Mouse (Mus musculus) forebrain, embryonic 11.5 days (tissue): ENCODE data around the gene Frmd4a. TPM values are rescaled to one million over a fixed set of nuclear protein-coding genes. Genes with fewer than 3 reads are reported as not detected.

Source experiments
- ATAC-seq: fragments of 200-750 bp; cut with Nextera tagmentation; replicated peaks from 2 replicates; pipeline ENCODE4 v1.8.0; 2017; ENCODE audit warnings: moderate TSS enrichment; ENCODE audit not compliant: low FRiP score
- DNase-seq: peaks from one replicate; pipeline ENCODE4 v3.0.0-alpha.2; 2017; ENCODE audit warnings: low spot score
- H3K27ac ChIP-seq: fragments of 300-500 bp; sonication (generic); 2 replicates; pipeline ENCODE4 v1.5.1; 2014; ENCODE audit warnings: low read depth, low read length
- H3K27me3 ChIP-seq: fragments of 300-500 bp; sonication (generic); 2 replicates; pipeline ENCODE4 v1.6.1; 2014; ENCODE audit warnings: mild to moderate bottlenecking, low read length, mixed read lengths; ENCODE audit not compliant: control insufficient read depth, insufficient read depth
- H3K36me3 ChIP-seq: fragments of 300-500 bp; sonication (generic); 2 replicates; pipeline ENCODE4 v1.6.1; 2014; ENCODE audit warnings: mild to moderate bottlenecking, low read length, moderate library complexity, mixed read lengths; ENCODE audit not compliant: control insufficient read depth, insufficient read depth
- H3K4me1 ChIP-seq: fragments of 300-500 bp; sonication (generic); replicated peaks from 2 replicates; pipeline ENCODE4 v1.6.1; 2014; ENCODE audit warnings: low read length, mixed read lengths; ENCODE audit not compliant: control insufficient read depth, insufficient read depth
- H3K4me2 ChIP-seq: fragments of 300-500 bp; sonication (generic); 2 replicates; pipeline ENCODE4 v1.6.1; 2014; ENCODE audit warnings: low read depth, mild to moderate bottlenecking, low read length, moderate library complexity, mixed read lengths; ENCODE audit not compliant: severe bottlenecking
- H3K4me3 ChIP-seq: fragments of 300-500 bp; sonication (generic); 2 replicates; pipeline ENCODE4 v1.5.1; 2014; ENCODE audit warnings: low read depth, low read length
- H3K9ac ChIP-seq: fragments of 300-500 bp; sonication (generic); 2 replicates; pipeline ENCODE4 v1.6.1; 2014; ENCODE audit warnings: low read length
- H3K9me3 ChIP-seq: fragments of 300-500 bp; sonication (generic); 2 replicates; pipeline ENCODE4 v1.6.1; 2016; ENCODE audit warnings: low read length, mixed read lengths; ENCODE audit not compliant: control insufficient read depth
- WGBS: fragments of 180-500 bp; shearing (Covaris S2); extraction: QIAGEN DNeasy Blood & Tissue Kit; methylation state at CpG from one replicate; pipeline ENCODE4 v1.1.7; 2014; 5-methylcytosine and 5-hydroxymethylcytosine counted together
- polyA plus RNA-seq: library from polyadenylated mRNA; unstranded; fragments of >200 nt; fragmentation: Nextera tagmentation; extraction: Ambion mirVana; gene quantifications from 2 replicates; pipeline ENCODE4 v1.2.1, GENCODE M21; 2014

Gene Frmd4a
- polyA plus RNA-seq, 1 experiment from 2014 or later = 50.3 TPM

GRCm38 (mm10) chr2:4572498-4573263 lies 555.2 kb downstream of the Frmd4a start:
- Histone ChIP-seq H3K36me3 (peaks cover 4% of the 10 kb centered on the region; the same call in 1 of the 2 replicates), H3K4me2 (no peak overlapping the region), H3K9ac (no peak overlapping the region), H3K27ac (no peak overlapping the region), H3K27me3 (no peaks in the 10 kb centered on the region), H3K4me3 (no peak overlapping the region), H3K4me1 (no peaks in the 10 kb centered on the region), H3K9me3 (no peaks in the 10 kb centered on the region)
- WGBS = 84% methylated on average over 7 of the region's 7 CpGs
- DNase-seq (no peak), ATAC-seq (no peak)

DNA sequence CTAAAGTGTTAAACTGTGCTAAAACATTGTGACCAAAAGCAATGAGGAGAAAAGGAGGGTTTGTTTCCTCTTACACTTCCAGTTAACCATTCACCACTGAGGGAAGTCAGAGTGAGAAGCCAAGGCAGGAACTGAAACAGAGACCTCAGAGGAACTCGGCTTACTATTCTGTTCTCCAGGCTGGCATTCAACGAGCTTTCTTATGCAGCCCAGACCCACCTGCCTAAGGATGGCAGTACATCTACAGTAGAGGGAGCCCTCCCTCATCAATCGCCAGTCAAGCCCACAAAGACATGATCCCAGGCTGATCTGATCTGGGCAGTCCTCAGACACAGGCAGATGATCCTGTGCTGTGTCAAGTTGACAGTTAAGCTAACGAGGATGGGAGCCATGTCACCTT lies 555.9 kb downstream of the Frmd4a start:
- Histone ChIP-seq H3K4me2 (no peak overlapping the region), H3K9me3 (no peaks in the 10 kb centered on the region), H3K27me3 (no peaks in the 10 kb centered on the region), H3K27ac (no peak overlapping the region), H3K4me1 (no peaks in the 10 kb centered on the region), H3K9ac (no peak overlapping the region), H3K36me3 (peaks cover 4% of the 10 kb centered on the region; the same call in 1 of the 2 replicates), H3K4me3 (no peak overlapping the region)
- ATAC-seq = no peak
- WGBS = 77% methylated on average over 4 of the region's 4 CpGs
- no peak for DNase-seq

GRCm38 (mm10) chr2:4574251-4574650 lies 556.7 kb downstream of the Frmd4a start:
- H3K36me3 ChIP-seq = peaks cover 4% of the 10 kb centered on the region; the same call in 1 of the 2 replicates
- H3K4me2 ChIP-seq = no peak overlapping the region
- H3K27ac ChIP-seq = no peak overlapping the region
- ATAC-seq (no peak), DNase-seq (no peak)
- no peaks in the 10 kb centered on the region for H3K4me1 ChIP-seq
- H3K9ac ChIP-seq = no peak overlapping the region
- H3K27me3 ChIP-seq = no peaks in the 10 kb centered on the region
- H3K4me3 ChIP-seq = no peak overlapping the region
- WGBS = 79% methylated on average over 5 of the region's 5 CpGs
- no peaks in the 10 kb centered on the region for H3K9me3 ChIP-seq

- 77% methylated on average over 2 of the region's 2 CpGs for WGBS
- Histone ChIP-seq H3K9me3 (no peaks in the 10 kb centered on the region), H3K4me3 (no peak overlapping the region), H3K27ac (no peak overlapping the region), H3K9ac (no peak overlapping the region), H3K27me3 (no peaks in the 10 kb centered on the region), H3K4me2 (no peak overlapping the region), H3K4me1 (no peaks in the 10 kb centered on the region), H3K36me3 (peaks cover 4% of the 10 kb centered on the region; the same call in 1 of the 2 replicates)
- ATAC-seq (no peak), DNase-seq (no peak)
These were observed 557.6 kb downstream of the Frmd4a start for GRCm38 (mm10) chr2:4575163-4575562.

- no peak overlapping the region for H3K27ac ChIP-seq
- H3K4me1 ChIP-seq = no peaks in the 10 kb centered on the region
- WGBS = 93% methylated on average over 7 of the region's 7 CpGs
- H3K27me3 ChIP-seq = no peaks in the 10 kb centered on the region
- ATAC-seq (no peak), DNase-seq (no peak)
- H3K4me2 ChIP-seq = no peak overlapping the region
- no peaks in the 10 kb centered on the region for H3K9me3 ChIP-seq
- H3K36me3 ChIP-seq = peaks cover 7% of the 10 kb centered on the region; the same call in 1 of the 2 replicates
- no peak overlapping the region for H3K9ac ChIP-seq
- no peak overlapping the region for H3K4me3 ChIP-seq
These were observed 558.5 kb downstream of the Frmd4a start for GRCm38 (mm10) chr2:4575975-4576374.

DNA sequence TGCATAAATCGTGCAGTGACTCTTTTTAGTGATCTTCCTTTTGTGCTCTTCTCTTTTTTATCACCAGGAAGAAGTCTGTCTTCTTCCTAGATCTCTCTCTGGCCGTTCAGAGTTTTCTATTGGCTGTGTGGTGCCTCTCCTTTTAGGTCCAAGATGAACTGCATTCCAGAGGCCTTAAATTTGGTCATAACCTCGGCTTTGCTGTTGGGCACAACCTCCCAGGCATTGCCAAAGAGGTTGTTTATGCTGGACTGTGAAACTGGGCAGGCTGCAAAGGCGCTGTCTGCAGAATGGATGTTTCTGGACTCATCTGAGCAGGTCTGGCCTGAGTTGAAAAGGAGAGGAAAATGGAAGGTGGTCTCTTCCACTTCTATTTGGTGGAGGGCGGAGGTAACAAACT lies 560.8 kb downstream of the Frmd4a start:
- ATAC-seq (no peak), DNase-seq (no peak)
- Histone ChIP-seq H3K4me1 (no peaks in the 10 kb centered on the region), H3K27ac (no peak overlapping the region), H3K4me3 (no peak overlapping the region), H3K9me3 (no peaks in the 10 kb centered on the region), H3K4me2 (no peak overlapping the region), H3K36me3 (peaks cover 7% of the 10 kb centered on the region; the same call in 1 of the 2 replicates), H3K27me3 (no peaks in the 10 kb centered on the region), H3K9ac (no peak overlapping the region)
- 91% methylated on average over 5 of the region's 5 CpGs for WGBS

DNA sequence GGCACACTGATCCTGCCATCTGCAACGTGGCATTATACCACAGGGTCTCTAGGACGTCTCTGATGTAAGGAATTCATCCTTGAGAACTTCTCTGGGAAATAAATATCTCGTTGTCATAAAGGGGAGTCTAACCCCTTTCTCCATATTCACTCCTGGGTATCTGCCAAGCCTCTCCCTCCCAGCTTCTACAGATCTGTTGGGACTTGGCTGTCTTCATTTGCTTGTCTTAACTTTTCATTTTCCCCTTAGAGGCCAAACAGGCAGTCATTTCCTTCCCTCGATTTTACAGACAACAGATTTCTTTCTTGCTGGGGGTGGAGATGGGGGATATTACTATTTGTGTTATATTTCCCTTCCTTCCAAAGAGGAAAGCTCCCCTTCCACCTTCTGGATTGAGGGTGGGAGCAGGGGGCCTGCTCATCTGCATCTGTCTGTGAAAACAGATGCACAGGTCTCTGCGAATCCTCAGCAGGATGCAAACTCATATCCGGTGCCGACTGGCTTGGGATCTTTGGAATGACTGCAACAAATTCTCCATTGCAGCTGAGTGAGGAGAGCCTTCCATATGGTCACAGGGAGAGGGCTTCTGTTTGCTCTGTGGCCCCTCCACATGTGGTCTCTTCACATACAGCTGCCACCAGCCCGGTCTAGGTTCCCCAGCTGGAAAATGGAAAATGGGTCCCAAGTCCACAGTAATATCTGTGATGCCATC lies 562.0 kb downstream of the Frmd4a start:
- Histone ChIP-seq H3K9me3 (no peaks in the 10 kb centered on the region), H3K4me2 (no peak overlapping the region), H3K27me3 (no peaks in the 10 kb centered on the region), H3K27ac (no peak overlapping the region), H3K9ac (no peak overlapping the region), H3K4me1 (no peaks in the 10 kb centered on the region), H3K4me3 (no peak overlapping the region), H3K36me3 (peaks cover 7% of the 10 kb centered on the region; the same call in 1 of the 2 replicates)
- ATAC-seq (no peak), DNase-seq (no peak)
- WGBS = 87% methylated on average over 8 of the region's 8 CpGs

GRCm38 (mm10) chr2:4580666-4581065 lies 563.1 kb downstream of the Frmd4a start:
- 82% methylated on average over 6 of the region's 6 CpGs for WGBS
- Histone ChIP-seq H3K9ac (no peak overlapping the region), H3K4me3 (no peak overlapping the region), H3K36me3 (peaks cover 3% of the 10 kb centered on the region; the same call in 1 of the 2 replicates), H3K4me2 (no peak overlapping the region), H3K4me1 (no peaks in the 10 kb centered on the region), H3K27ac (no peak overlapping the region), H3K9me3 (no peaks in the 10 kb centered on the region), H3K27me3 (no peaks in the 10 kb centered on the region)
- ATAC-seq (no peak), DNase-seq (no peak)
